Mouse (Mus musculus) stomach, postnatal 0 days (tissue): Measurements from ENCODE around the gene Rhoq. TPM values are rescaled to one million over a fixed set of nuclear protein-coding genes. Genes with fewer than 3 reads are reported as not detected.
A peak's percentile ranks its signal among the peaks of the same experiment; 100 is the strongest.

Experiments
- ATAC-seq: fragments of 200-750 bp; cut with Nextera tagmentation; 2 replicates; pipeline ENCODE4 v1.8.0; 2017; ENCODE audit not compliant: low FRiP score, low TSS enrichment
- DNase-seq: peaks from one replicate; pipeline ENCODE4 v3.0.0-alpha.2; 2016; ENCODE audit warnings: low spot score
- H3K27ac ChIP-seq: fragments of 300-500 bp; sonication (generic); replicated peaks from 2 replicates; pipeline ENCODE4 v1.5.1; 2014; ENCODE audit warnings: mild to moderate bottlenecking, control low read depth
- H3K27me3 ChIP-seq: fragments of 300-500 bp; sonication (generic); 2 replicates; pipeline ENCODE4 v1.6.1; 2014; ENCODE audit warnings: low read length; ENCODE audit not compliant: control insufficient read depth, insufficient read depth
- H3K36me3 ChIP-seq: fragments of 300-500 bp; sonication (generic); 2 replicates; pipeline ENCODE4 v1.6.1; 2014; ENCODE audit warnings: low read length, mixed read lengths; ENCODE audit not compliant: control insufficient read depth, insufficient read depth
- H3K4me1 ChIP-seq: fragments of 300-500 bp; sonication (generic); replicated peaks from 2 replicates; pipeline ENCODE4 v1.6.1; 2014; ENCODE audit warnings: antibody characterized with exemption; ENCODE audit not compliant: control insufficient read depth, insufficient read depth
- H3K4me2 ChIP-seq: fragments of 300-500 bp; sonication (generic); replicated peaks from 2 replicates; pipeline ENCODE4 v1.6.1; 2014; ENCODE audit warnings: low read depth, mild to moderate bottlenecking, control low read depth, moderate library complexity
- H3K4me3 ChIP-seq: fragments of 300-500 bp; sonication (generic); 2 replicates; pipeline ENCODE4 v1.5.1; 2014; ENCODE audit warnings: low read depth, low read length, control low read depth
- H3K9ac ChIP-seq: fragments of 300-500 bp; sonication (generic); 2 replicates; pipeline ENCODE4 v1.6.1; 2014; ENCODE audit warnings: mild to moderate bottlenecking, low read length, control low read depth, mixed read lengths
- H3K9me3 ChIP-seq: fragments of 300-500 bp; sonication (generic); 2 replicates; pipeline ENCODE4 v1.6.1; 2016; ENCODE audit warnings: low read length; ENCODE audit not compliant: control insufficient read depth
- CTCF ChIP-seq: IDR thresholded peaks from 2 replicates; pipeline ENCODE4 v1.5.1; 2016; ENCODE audit warnings: antibody characterized with exemption, low read depth, mild to moderate bottlenecking, moderate library complexity
- EP300 ChIP-seq: optimal IDR thresholded peaks from 2 replicates; pipeline ENCODE3; 2016; ENCODE audit warnings: antibody characterized with exemption
- whole genome bisulfite sequencing: fragments of 180-500 bp; shearing (Covaris S2); extraction: QIAGEN DNeasy Blood & Tissue Kit; methylation state at CpG from one replicate; pipeline ENCODE4 v1.1.7; 2014; 5-methylcytosine and 5-hydroxymethylcytosine counted together
- polyA plus RNA-seq: library from polyadenylated mRNA; unstranded; fragments of >200 nt; fragmentation: Nextera tagmentation; extraction: Ambion mirVana; gene quantifications from 2 replicates; pipeline ENCODE4 v1.2.1, GENCODE M21; 2015

The Rhoq gene
- polyA plus RNA-seq, 1 experiment from 2014 or later, result 6.2 TPM

- H3K4me1 ChIP-seq, result no peaks in the 10 kb centered on the region; the same call in 1 of the 2 replicates
- no peaks in the 10 kb centered on the region for H3K27me3 ChIP-seq
- no peaks in the 10 kb centered on the region for H3K36me3 ChIP-seq
- ATAC-seq (no peak), DNase-seq (no peak)
- no peak overlapping the region for H3K9ac ChIP-seq
- no peaks in the 10 kb centered on the region for H3K9me3 ChIP-seq
- H3K27ac ChIP-seq, result no peak overlapping the region
- no peak overlapping the region for H3K4me3 ChIP-seq
- TF ChIP-seq CTCF (no peak), EP300 (no peak)
- 78% methylated on average over 5 of the region's 5 CpGs for WGBS
- H3K4me2 ChIP-seq, result no peak overlapping the region
Observed at GRCm38 (mm10) chr17:86957239-86957638, 5.6 kb upstream of the Rhoq start.

- Histone ChIP-seq H3K4me2 (no peak overlapping the region), H3K27ac (no peak overlapping the region), H3K4me1 (no peaks in the 10 kb centered on the region; the same call in 1 of the 2 replicates), H3K4me3 (no peak overlapping the region), H3K9me3 (no peaks in the 10 kb centered on the region), H3K27me3 (no peaks in the 10 kb centered on the region), H3K9ac (no peak overlapping the region), H3K36me3 (no peaks in the 10 kb centered on the region)
- WGBS, result 67% methylated on average over 14 of the region's 14 CpGs
- ATAC-seq (no peak), DNase-seq (no peak)
- no peak for TF ChIP-seq EP300
- no peak for TF ChIP-seq CTCF
Observed at GRCm38 (mm10) chr17:86957968-86958367, 4.9 kb upstream of the Rhoq start.

- H3K36me3 ChIP-seq, result no peaks in the 10 kb centered on the region
- DNase-seq (no peak), ATAC-seq (no peak)
- H3K4me1 ChIP-seq, result peaks cover 3% of the 10 kb centered on the region; the same call in 1 of the 2 replicates
- TF ChIP-seq EP300 (no peak), CTCF (no peak)
- 51% methylated on average over 8 of the region's 8 CpGs for WGBS
- H3K4me2 ChIP-seq, result peak overlapping the region; percentile 88; the same call in 1 of the 2 replicates
- no peak overlapping the region for H3K27ac ChIP-seq
- no peaks in the 10 kb centered on the region for H3K9me3 ChIP-seq
- H3K9ac ChIP-seq, result no peak overlapping the region
- no peaks in the 10 kb centered on the region for H3K27me3 ChIP-seq
- H3K4me3 ChIP-seq, result no peak overlapping the region; the same call in 1 of the 2 replicates
Observed at GRCm38 (mm10) chr17:86961301-86961841, 1.5 kb upstream of the Rhoq start.

- TF ChIP-seq EP300 (no peak), CTCF (peak; percentile 80)
- Histone ChIP-seq H3K4me3 (peak overlapping the region; percentile 84), H3K4me1 (peaks cover 3% of the 10 kb centered on the region; the same call in 1 of the 2 replicates), H3K27me3 (no peaks in the 10 kb centered on the region), H3K9me3 (no peaks in the 10 kb centered on the region), H3K36me3 (no peaks in the 10 kb centered on the region), H3K27ac (peak overlapping the region; percentile 93), H3K4me2 (peak overlapping the region; percentile 88), H3K9ac (peak overlapping the region; percentile 91)
- ATAC-seq, result peak; percentile 36
- whole genome bisulfite sequencing, result 1% methylated on average over 24 of the region's 24 CpGs
- DNase-seq, result peak; percentile 80
Observed at GRCm38 (mm10) chr17:86962297-86962893, 487 bp upstream of the Rhoq start.

- DNase-seq (peak; percentile 39), ATAC-seq (no peak)
- no peaks in the 10 kb centered on the region for H3K27me3 ChIP-seq
- H3K4me1 ChIP-seq, result peaks cover 5% of the 10 kb centered on the region; the same call in 1 of the 2 replicates
- H3K4me3 ChIP-seq, result peak overlapping the region; percentile 84
- peak overlapping the region; percentile 91 for H3K9ac ChIP-seq
- no peaks in the 10 kb centered on the region for H3K9me3 ChIP-seq
- H3K4me2 ChIP-seq, result peak overlapping the region; percentile 88
- peak overlapping the region; percentile 93 for H3K27ac ChIP-seq
- no peaks in the 10 kb centered on the region for H3K36me3 ChIP-seq
- TF ChIP-seq CTCF (no peak), EP300 (no peak)
- WGBS, result under 1% methylated on average over 11 of the region's 26 CpGs
Observed at GRCm38 (mm10) chr17:86963586-86963902, 662 bp downstream of the Rhoq start.

- ATAC-seq, result no peak
- no peaks in the 10 kb centered on the region for H3K27me3 ChIP-seq
- peak overlapping the region; percentile 88 for H3K4me2 ChIP-seq
- H3K27ac ChIP-seq, result peak overlapping the region; percentile 93
- H3K4me1 ChIP-seq, result peaks cover 5% of the 10 kb centered on the region; the same call in 1 of the 2 replicates
- H3K4me3 ChIP-seq, result peak overlapping the region; percentile 84
- no peaks in the 10 kb centered on the region for H3K9me3 ChIP-seq
- DNase-seq, result peak; percentile 33
- no peaks in the 10 kb centered on the region for H3K36me3 ChIP-seq
- WGBS, result 0% methylated on average over 6 of the region's 6 CpGs
- TF ChIP-seq EP300 (no peak), CTCF (no peak)
- H3K9ac ChIP-seq, result peak overlapping the region; percentile 91
Observed at GRCm38 (mm10) chr17:86964041-86964440, 1.2 kb downstream of the Rhoq start.
